Comparison of ENCODE assay signal across 7 mouse cellular contexts in the genomic region with DNA sequence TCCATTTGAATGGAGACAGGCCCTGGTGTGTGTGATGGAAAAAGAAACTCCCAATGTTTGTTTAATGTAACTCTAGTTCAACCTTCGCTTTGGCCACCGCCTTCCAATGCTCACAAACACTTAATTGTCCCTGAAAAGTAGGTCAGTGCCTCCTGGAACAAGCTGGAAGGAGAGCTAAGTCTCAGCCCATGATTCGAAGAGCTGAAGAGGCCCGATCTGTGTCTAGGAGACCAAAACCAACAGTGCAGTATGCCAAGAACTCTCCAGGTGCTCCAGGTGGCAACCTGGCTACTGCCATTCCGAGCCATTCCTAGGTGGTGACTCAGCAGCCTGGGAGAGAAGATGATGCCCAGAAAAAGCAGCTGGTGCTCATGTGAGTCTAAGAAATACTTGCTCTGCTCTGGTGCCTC.
A peak's percentile ranks its signal among the peaks of the same experiment; 100 is the strongest.
DNase-seq lines count a peak whose midpoint lies in the region; ATAC-seq and TF ChIP-seq lines count a peak whose summit lies in the region.

No protein-coding gene starts in this region.

- no peaks in the 10 kb centered on the region for H3K9me3 ChIP-seq in intestine, embryonic 16.5 days (ENCODE audit: control insufficient read depth, low read length)

- peaks cover 12% of the 10 kb centered on the region for H3K4me1 ChIP-seq in intestine, embryonic 16.5 days (ENCODE audit: control insufficient read depth, insufficient read depth, low read length)

- no peak overlapping the region for H3K4me2 ChIP-seq in intestine, embryonic 16.5 days (ENCODE audit: low read depth, low read length)
- H3K4me2 ChIP-seq in myocyte (ENCODE audit: low read depth), result peak overlapping the region; percentile 53

- H3K79me2 ChIP-seq in myocyte (ENCODE audit: control insufficient read depth, insufficient read depth), result peaks cover 31% of the 10 kb centered on the region

- H3K27me3 ChIP-seq in intestine, embryonic 16.5 days (replicated peaks; ENCODE audit: control insufficient read depth, insufficient read depth, low read length), result no peaks in the 10 kb centered on the region
- no peaks in the 10 kb centered on the region for H3K27me3 ChIP-seq in myocyte (ENCODE audit: control insufficient read depth, insufficient read depth, insufficient read length)

- intact Hi-C loops in left cerebral cortex, adult 2 months (cut with DNase I), result no loop called here

- DNase-seq in left cerebral cortex, adult 2 months (ENCODE audit: extremely low spot score in 1 of 2, low spot score in 2 of 2), result no peak
- no peak for DNase-seq in left cerebral cortex, adult 8-10 months (ENCODE audit: low spot score in 2 of 2)
- DNase-seq in cerebellum, adult 18-20 months, result peak; percentile 82 to 91
- DNase-seq in thymus, postnatal 4 days, result no peak
- DNase-seq in layer of hippocampus, adult 11-12 months (ENCODE audit: low spot score), result no peak

- TF ChIP-seq CTCF in left cerebral cortex, adult 2 months (IDR thresholded peaks at IDR 0.05), result no peak

- no peaks in the 10 kb centered on the region for H3K36me3 ChIP-seq in intestine, embryonic 16.5 days (ENCODE audit: control insufficient read depth, insufficient read depth, low read length)
- no peaks in the 10 kb centered on the region for H3K36me3 ChIP-seq in myocyte (ENCODE audit: control insufficient read depth, insufficient read depth)

- 63% methylated on average over 5 of the region's 5 CpGs for WGBS in intestine, embryonic 16.5 days

- no peak for TF ChIP-seq POLR2A in myocyte (IDR thresholded peaks at IDR 0.05; ENCODE audit: insufficient read length, low read depth)

- ATAC-seq in intestine, embryonic 16.5 days, result no peak

- no peak overlapping the region for H3ac ChIP-seq in myocyte (ENCODE audit: control insufficient read depth, insufficient read length)

- no peak overlapping the region for H3K4me3 ChIP-seq in left cerebral cortex, adult 2 months
- no peak overlapping the region for H3K4me3 ChIP-seq in intestine, embryonic 16.5 days (ENCODE audit: low read length)
- H3K4me3 ChIP-seq in myocyte, result no peak overlapping the region

- H3K27ac ChIP-seq in left cerebral cortex, adult 2 months, result peak overlapping the region; percentile 72
- H3K27ac ChIP-seq in intestine, embryonic 16.5 days (ENCODE audit: low read length), result 0 out of 2 replicates have a peak overlapping the region, but pooled peaks have one; percentile 36

- no peak overlapping the region for H3K9ac ChIP-seq in intestine, embryonic 16.5 days (ENCODE audit: low read depth, low read length)

TF ChIP-seq in myocyte, 11 proteins besides CTCF, POLR2A, EP300 and RAD21:
- TF ChIP-seq USF1 (IDR thresholded peaks at IDR 0.05; ENCODE audit: low read depth) (no peak), REST (IDR thresholded peaks at IDR 0.05; ENCODE audit: insufficient read depth, insufficient read length) (no peak), CEBPB (IDR thresholded peaks at IDR 0.05; ENCODE audit: insufficient read depth, poor library complexity, severe bottlenecking) (no peak), SRF (IDR thresholded peaks at IDR 0.05; ENCODE audit: control insufficient read depth, insufficient read length, low read depth) (no peak), E2F4 (IDR thresholded peaks at IDR 0.05; ENCODE audit: insufficient read depth) (no peak), MAX (IDR thresholded peaks at IDR 0.05; ENCODE audit: low read depth) (no peak), POLR2AphosphoS2 (IDR thresholded peaks at IDR 0.05; ENCODE audit: insufficient read length, low read depth) (no peak), TCF3 (IDR thresholded peaks at IDR 0.05; ENCODE audit: insufficient read length, low read depth) (peak; percentile 22), MYOD1 (IDR thresholded peaks at IDR 0.05; ENCODE audit: control insufficient read depth in 1 of 3, insufficient read length in 2 of 3, low read depth in 2 of 3) (peak in 2 of 3 experiments; percentile 24 to 76), MYOG (IDR thresholded peaks at IDR 0.05; ENCODE audit: control insufficient read depth in 1 of 3, insufficient read depth in 1 of 3, insufficient read length in 2 of 3, low read depth in 2 of 3) (peak in 2 of 3 experiments; percentile 11 to 83), TCF12 (IDR thresholded peaks at IDR 0.05; ENCODE audit: insufficient read depth, poor library complexity, severe bottlenecking) (no peak)

Comparison
In these comparisons a context has a peak if more than half of its experiments do, and no peak if none do; other contexts are left out.
1. DNase-seq: peak in cerebellum, adult 18-20 months (2 of 2); none in left cerebral cortex, adult 2 months (0 of 2), left cerebral cortex, adult 8-10 months (0 of 2), thymus, postnatal 4 days (single experiment) and layer of hippocampus, adult 11-12 months (single experiment).